Mouse (Mus musculus) erythroid progenitor cell, adult 5-6 weeks (primary cell): Measurements from ENCODE around the gene Sec24a. TPM values are rescaled to one million over a fixed set of nuclear protein-coding genes. Genes with fewer than 3 reads are reported as not detected.

Experiments used
- ATAC-seq: replicated peaks from 2 replicates; pipeline ENCODE4 v1.8.0; 2016; ENCODE audit warnings: moderate number of reproducible peaks, mild to moderate bottlenecking, moderate TSS enrichment, inconsistent platforms; ENCODE audit not compliant: poor library complexity, low FRiP score, severe bottlenecking
- total RNA-seq, 2 experiments: library from RNA; stranded (forward) in 1 of 2; stranded (reverse) in 1 of 2; fragments of 150-400 nt in 1 of 2; fragments of 186-747, 209-891 nt in 1 of 2; gene quantifications; 2 replicates each; pipeline versions ENCODE4 v1.2.3 to v1.2.4; 2015 to 2017; ENCODE audit warnings: low replicate concordance in 2 of 2

Sec24a gene
- total RNA-seq, 2 experiments from 2014 or later: 2.5 to 11.7 TPM

DNA sequence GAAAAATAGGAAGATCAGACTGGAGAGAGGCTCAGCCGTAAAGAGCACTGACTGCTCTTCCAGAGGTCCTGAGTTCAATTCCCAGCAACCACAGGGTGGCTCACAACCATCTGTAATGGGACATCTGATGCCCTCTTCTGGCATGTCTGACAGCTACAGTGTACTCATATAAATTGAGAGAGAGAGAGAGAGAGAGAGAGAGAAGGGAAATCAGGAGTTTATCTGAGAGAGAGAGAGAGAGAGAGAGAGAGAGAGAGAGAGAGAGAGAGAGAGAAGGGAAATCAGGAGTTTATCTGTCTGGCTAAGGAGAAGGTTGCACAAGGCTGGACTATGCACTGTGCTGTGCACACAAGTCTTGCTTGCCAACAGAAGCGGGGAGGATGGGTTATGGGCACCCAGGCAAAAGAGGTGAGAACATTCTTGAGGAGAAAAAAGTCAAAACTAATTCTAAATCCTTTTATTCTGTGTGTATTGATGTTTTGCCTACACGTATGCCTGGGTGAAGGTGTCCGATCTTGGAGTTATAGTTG is 110.5 kb downstream of the Sec24a start:
- no peak for ATAC-seq

DNA sequence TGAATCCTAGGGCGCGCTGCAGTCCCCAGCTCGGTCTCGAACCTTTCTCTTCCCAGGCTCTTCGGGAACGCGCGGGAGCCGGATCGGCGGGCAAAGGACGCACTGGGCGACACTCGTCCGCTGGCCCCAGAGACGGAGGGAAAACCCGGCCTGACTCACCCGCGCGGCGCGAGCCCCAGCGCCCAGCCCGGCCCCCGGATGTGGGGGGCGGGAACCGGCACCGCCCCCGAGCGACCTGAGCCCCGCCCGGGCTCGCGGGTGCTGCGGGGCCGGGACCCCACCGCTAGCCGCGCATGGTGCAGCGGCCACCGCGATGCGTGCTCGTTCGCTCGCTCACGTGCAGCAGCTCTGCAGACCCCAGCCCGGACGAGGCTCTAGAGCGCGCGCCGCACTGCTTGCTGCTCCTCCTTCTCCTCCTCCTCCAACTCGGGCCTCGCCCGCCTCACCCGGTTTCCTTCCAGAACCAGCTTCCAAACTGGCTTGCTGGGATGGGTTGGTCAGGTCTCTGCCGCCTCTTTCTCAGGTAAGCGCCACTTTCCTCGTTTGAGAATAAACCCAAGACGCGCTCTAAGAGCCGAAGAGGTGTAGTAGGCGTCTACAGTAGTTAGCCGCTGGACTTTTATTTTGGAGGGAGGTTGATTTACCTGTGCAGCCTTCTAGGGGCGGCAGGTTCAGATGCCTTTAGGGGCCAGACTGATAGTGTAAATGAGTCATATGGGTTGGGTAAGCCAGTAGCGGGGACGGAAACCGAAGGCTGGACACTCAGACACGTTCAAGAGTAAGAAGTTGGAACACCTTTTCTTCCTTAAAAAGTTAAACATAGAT is 112.5 kb downstream of the Sec24a start, which contains the start of the genes N4bp3 and D930048N14Rik:
TSS of gene N4bp3 (minus strand) at position 152 of the 825 bp plus-strand sequence.
TSS of gene D930048N14Rik (plus strand) at position 264 of the 825 bp plus-strand sequence.
- no peak for ATAC-seq

DNA sequence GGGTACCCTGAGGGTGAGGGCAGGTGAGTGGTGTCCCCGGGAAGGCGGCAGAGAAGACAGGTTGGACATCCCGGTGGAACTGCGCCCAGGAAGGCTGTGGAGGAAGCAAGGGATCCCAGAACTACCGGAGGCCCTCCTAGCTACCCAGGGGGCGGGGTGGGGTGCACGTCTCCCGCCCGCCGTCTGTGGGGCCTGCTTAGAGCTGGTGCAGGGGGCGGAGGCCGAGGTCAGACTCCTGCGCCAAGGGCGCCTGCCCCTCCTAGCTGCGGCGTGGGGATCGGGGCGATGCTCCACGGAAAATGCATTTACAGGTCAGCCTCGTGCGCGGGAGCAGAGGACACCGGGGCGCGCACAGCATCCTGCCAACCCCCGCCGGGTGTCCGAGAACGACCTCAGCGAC is 113.2 kb downstream of the Sec24a start:
- no peak for ATAC-seq

DNA sequence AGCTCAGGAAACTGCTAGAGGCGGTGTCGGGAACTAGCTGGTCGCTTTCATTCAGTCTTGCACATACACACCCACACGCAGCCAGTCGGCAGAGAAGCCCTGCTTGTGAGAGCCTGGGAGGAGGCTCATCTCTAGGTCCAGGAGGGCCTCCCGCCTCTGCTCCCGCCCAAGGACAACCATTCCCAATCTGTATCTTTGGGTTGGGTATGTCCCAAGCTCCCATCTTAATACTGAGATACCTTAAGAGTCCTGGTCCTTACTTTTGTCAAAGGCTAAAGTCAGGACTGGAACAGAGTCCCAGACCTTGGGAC is 113.6 kb downstream of the Sec24a start:
- ATAC-seq: no peak

DNA sequence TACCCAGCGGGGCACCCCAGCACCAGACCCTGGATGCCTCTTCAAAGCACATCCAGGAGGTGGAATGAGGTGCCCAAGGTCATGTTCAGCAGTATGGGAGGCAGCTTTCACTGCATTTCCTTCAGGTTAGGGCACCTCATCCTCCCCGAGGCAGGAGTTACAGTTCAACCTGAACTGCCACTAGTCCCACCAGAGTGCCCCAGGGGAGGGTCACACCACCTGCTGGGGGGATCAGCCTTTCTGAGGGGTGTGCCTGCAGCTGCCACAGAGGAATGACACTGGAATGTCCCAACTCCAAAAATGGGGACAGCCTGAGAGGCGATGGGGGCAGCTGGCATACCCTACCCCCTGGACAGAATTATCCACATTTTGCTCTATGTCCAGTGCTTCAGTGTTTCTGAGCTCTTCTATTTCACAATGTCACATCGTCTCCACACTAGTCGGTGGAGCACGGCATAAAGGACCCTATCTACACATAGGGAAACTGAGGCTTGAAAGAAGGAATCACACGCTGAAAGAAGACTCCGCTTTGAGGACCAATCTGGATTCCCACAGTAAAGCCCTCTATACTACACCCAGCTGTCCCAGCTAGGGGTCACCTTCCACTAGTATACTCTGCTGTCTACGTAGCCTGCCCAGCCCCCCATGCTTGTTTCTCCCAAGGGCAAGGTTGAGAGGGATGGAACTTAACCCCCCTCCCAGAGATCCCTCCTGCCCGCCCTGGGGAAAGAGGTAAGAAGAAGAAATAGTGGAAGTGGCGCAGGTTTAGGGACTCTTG is 114.1 kb downstream of the Sec24a start:
- no peak for ATAC-seq

DNA sequence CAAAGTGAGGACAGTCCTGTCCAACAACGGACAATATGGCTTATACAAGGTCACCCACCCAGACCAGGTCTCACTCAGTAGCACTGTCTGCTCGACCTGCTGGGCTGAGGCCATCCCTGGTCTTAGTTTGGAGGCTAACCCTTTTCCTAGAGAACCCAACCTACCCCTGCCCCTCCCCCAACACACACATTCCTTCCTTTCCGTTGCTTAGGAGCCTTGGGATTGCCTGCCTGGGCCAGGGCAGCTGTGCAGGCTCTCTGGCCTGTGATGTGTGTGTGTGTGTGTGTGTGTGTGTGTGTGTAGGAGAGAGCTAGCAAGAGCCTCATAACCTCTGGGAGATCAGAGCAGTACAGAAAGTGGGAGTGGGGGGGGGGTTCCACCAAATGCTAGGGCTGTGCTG is 114.9 kb downstream of the Sec24a start:
- ATAC-seq: no peak

DNA sequence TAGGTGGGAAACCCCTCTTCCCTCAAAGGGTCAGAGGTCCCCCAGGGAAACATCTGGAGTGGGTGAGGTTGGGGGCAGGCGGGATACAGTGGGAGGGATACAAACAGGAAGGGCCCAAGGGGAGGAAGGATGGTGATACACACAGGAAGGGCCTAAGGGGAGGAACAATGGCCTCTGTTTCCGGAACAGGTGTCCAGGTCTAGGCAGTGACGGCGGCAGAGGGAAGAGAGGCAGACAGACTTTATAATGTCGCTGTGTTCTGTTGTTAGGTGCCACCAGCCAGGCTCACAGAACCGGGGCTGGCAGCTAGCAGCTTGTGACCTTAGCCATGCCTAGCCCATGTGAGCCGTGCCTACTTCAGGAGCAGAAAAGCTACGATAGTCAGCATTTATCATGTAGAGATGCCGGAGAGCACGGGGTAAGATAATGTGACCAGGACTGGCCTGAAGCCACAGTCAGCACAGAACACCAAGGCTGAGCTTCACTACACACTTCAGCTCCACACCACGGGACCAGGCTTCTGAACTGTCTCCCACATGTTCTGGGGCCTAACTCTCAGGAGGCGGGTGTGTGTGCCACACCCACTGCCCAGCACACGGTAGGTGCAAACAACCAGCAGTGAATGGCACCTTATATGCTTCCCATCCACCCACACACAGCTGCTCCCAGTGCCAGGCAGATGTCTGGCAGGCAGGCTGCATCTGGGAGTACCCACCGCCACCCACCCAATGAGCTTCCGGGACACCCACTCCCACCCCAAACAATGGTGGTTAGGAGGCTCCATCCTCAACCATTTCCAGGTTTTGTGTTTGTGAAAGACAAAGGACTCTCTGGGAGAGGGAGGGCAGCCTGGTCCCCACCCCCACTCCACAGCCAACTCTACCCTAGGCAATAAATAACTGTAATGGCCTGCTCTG is 116.4 kb downstream of the Sec24a start:
- ATAC-seq: no peak

DNA sequence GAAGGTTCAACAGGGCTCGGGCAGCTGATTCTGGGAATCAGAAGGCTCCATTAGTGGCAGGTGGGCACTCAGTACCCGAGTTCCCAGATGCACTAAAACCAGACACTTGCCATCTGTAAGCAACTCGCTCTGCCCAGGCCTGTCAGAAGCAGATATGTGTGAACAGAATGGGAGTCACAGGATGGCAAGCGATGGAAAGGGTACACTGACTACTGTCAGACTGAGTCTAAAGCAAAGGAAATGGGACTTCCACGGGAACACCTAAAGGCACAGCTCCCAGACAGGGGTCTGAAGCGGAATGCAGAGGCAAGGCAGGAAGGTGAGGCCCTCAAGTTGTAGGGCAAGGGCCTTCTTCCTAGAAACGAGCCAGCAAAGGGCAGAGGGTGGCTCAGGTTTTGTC is 117.2 kb downstream of the Sec24a start:
- no peak for ATAC-seq

DNA sequence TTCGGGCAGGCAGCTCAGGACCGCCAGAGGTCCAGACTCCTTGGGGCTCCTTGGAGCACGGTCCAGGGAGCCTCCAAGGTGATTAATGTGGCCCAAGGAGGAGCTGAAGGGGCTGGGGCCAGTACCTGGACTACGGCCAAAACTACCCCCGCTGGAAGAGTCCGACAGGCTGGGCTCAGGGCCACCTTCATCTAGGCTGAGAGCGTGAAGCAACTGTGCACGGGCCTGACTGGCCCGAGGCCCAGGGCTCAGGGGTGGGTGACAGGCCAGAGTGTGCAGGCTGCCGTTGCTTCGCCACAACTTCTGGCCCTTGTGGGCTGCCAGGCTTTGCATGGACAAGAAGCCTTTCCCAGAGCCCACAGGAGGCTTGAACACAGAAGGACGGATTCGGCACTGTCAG is 118.1 kb downstream of the Sec24a start:
- no peak for ATAC-seq

DNA sequence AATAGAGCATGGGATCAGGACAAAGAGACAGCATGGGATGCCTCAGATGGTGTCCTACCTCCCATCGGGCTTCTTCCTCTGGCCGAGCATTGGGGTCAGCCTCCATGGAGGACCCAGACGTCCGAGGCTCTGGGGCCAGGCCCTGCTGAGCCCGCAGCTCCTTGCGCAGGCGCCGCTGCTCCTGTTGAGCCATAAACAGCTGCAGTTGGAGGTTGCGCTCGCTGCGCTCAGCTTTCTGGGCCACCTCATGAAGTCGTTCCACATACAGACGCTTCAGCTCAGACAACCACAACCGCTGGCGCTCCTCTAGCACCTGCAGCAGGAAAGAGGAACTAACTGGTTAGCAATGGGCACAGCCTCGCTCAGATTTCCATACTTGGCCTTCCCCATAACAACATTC is 119.2 kb downstream of the Sec24a start:
- no peak for ATAC-seq

DNA sequence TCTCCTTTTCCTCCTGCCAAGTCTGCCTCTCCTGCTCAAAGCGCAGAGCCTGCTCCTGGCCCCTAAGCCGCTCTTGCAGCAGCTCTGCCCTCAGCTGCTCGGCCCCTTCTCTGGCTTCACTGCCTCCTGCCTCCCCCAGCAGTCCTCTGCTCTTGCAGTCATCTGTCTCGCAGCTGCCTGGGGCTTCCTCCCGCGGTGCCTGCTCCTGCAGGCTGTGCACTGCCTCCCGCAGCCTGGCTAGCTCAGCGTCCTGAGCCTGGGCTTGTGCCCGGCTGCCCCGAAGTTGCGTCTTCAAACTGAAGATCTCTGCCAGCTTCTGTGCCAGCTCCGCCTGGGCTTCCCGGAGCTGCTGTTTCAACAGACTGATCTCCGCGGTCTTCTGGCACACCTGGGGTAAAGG is 119.7 kb downstream of the Sec24a start:
- no peak for ATAC-seq

DNA sequence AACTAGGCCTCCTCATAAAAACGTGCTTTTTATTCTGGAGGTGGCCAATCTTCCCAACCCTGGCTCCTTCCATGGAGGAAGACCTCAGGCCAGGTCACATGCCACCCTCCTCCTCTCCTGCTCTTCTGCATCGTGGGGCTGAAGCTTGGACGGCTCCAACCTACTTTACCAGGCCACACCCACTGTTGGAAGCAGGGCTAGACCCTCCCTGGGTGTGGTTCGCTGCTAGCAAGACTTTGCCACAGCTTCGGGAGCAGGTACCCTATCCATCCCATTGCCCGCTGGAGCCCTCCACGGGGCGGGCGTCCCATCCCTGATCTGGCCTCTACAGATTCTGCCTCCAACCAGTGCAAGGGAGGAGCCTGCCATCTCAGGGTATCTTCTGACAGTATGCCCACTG is 120.2 kb downstream of the Sec24a start:
- ATAC-seq: no peak

Other genes with a start within 250 kb of the Sec24a start
- 3.6 and 17.2 TPM in 2 replicates for gene Phykpl, start 178.9 kb downstream of the Sec24a start, total RNA-seq (2015; ENCODE audit: low replicate concordance)
- 6.5 and 10.4 TPM in 2 replicates for gene Phykpl, start 178.9 kb downstream of the Sec24a start, total RNA-seq (2017; ENCODE audit: low replicate concordance)
- gene Hnrnpab, start 156.8 kb downstream of the Sec24a start, total RNA-seq (2015; ENCODE audit: low replicate concordance): 250 and 265 TPM in 2 replicates
- gene Hnrnpab, start 156.8 kb downstream of the Sec24a start, total RNA-seq (2017; ENCODE audit: low replicate concordance): 313 and 505 TPM in 2 replicates
- gene Nhp2, start 143.9 kb downstream of the Sec24a start, total RNA-seq (2015; ENCODE audit: low replicate concordance): 15.9 and 23.1 TPM in 2 replicates
- gene Nhp2, start 143.9 kb downstream of the Sec24a start, total RNA-seq (2017; ENCODE audit: low replicate concordance): 12.3 and 14.8 TPM in 2 replicates
- 8.6 and 10.5 TPM in 2 replicates for gene Rmnd5b, start 127.7 kb downstream of the Sec24a start, total RNA-seq (2015; ENCODE audit: low replicate concordance)
- gene Rmnd5b, start 127.7 kb downstream of the Sec24a start, total RNA-seq (2017; ENCODE audit: low replicate concordance): 2.1 and 14.6 TPM in 2 replicates
- not detected in 2 replicates for gene N4bp3, start 112.8 kb downstream of the Sec24a start, total RNA-seq (2015; ENCODE audit: low replicate concordance)
- gene N4bp3, start 112.8 kb downstream of the Sec24a start, total RNA-seq (2017; ENCODE audit: low replicate concordance): 2.1 TPM in 1 of 2 replicates, not detected in the other
- not detected in 2 replicates for gene D930048N14Rik, start 112.7 kb downstream of the Sec24a start, total RNA-seq (2015; ENCODE audit: low replicate concordance)
- gene D930048N14Rik, start 112.7 kb downstream of the Sec24a start, total RNA-seq (2017; ENCODE audit: low replicate concordance): not detected in 2 replicates
- 15.1 and 21.3 TPM in 2 replicates for gene 0610009B22Rik, start 74.8 kb downstream of the Sec24a start, total RNA-seq (2015; ENCODE audit: low replicate concordance)
- 1.9 and 9.8 TPM in 2 replicates for gene 0610009B22Rik, start 74.8 kb downstream of the Sec24a start, total RNA-seq (2017; ENCODE audit: low replicate concordance)
- gene Sar1b, start 53 bp upstream of the Sec24a start, total RNA-seq (2015; ENCODE audit: low replicate concordance): 32.7 and 43.2 TPM in 2 replicates
- 12.3 and 12.7 TPM in 2 replicates for gene Sar1b, start 53 bp upstream of the Sec24a start, total RNA-seq (2017; ENCODE audit: low replicate concordance)
- gene Jade2, start 94.0 kb upstream of the Sec24a start, total RNA-seq (2015; ENCODE audit: low replicate concordance): 4.3 and 4.6 TPM in 2 replicates
- gene Jade2, start 94.0 kb upstream of the Sec24a start, total RNA-seq (2017; ENCODE audit: low replicate concordance): 5.6 and 5.9 TPM in 2 replicates
- gene Cdkn2aipnl, start 204.0 kb upstream of the Sec24a start, total RNA-seq (2015; ENCODE audit: low replicate concordance): 39.0 and 45.0 TPM in 2 replicates
- gene Cdkn2aipnl, start 204.0 kb upstream of the Sec24a start, total RNA-seq (2017; ENCODE audit: low replicate concordance): 16.0 and 27.9 TPM in 2 replicates
- 73.2 and 89.3 TPM in 2 replicates for gene Ube2b, start 237.1 kb upstream of the Sec24a start, total RNA-seq (2015; ENCODE audit: low replicate concordance)
- 50.1 and 89.9 TPM in 2 replicates for gene Ube2b, start 237.1 kb upstream of the Sec24a start, total RNA-seq (2017; ENCODE audit: low replicate concordance)
- 0.42 and 1.1 TPM in 2 replicates for gene Cdkl3, start 240.6 kb upstream of the Sec24a start, total RNA-seq (2015; ENCODE audit: low replicate concordance)
- 0.51 TPM in 1 of 2 replicates, not detected in the other for gene Cdkl3, start 240.6 kb upstream of the Sec24a start, total RNA-seq (2017; ENCODE audit: low replicate concordance)